Comparison of ENCODE assay signal across 10 mouse cellular contexts in genomic region chr11:96255111-96255995, GRCm38 (mm10). TPM values are rescaled to one million over a fixed set of nuclear protein-coding genes. Genes with fewer than 3 reads are reported as not detected.
DNase-seq lines count a peak whose midpoint lies in the region; ATAC-seq lines count a peak whose summit lies in the region.
"Had no signal": no experiment of that assay in that cellular context is flagged by ENCODE, and none has a peak within 500 bp of the region (broad histone marks: within the 10 kb centered on the region; RNA-seq: fewer than 3 reads in every experiment).

No protein-coding gene starts in this region.

- H3K27ac ChIP-seq in midbrain, embryonic 10.5 days (replicated peaks): no peak overlapping the region
- H3K27ac ChIP-seq in midbrain, embryonic 14.5 days (replicated peaks; ENCODE audit: low read depth, low read length): no peak overlapping the region
- no peak overlapping the region for H3K27ac ChIP-seq in embryonic facial prominence, embryonic 13.5 days
- no peak overlapping the region for H3K27ac ChIP-seq in liver, embryonic 11.5 days (ENCODE audit: low read depth, low read length)
- H3K27ac ChIP-seq: macrophage had no signal

- no peaks in the 10 kb centered on the region for H3K9me3 ChIP-seq in midbrain, embryonic 10.5 days (replicated peaks)
- H3K9me3 ChIP-seq in midbrain, embryonic 14.5 days (ENCODE audit: control insufficient read depth, low read length): no peaks in the 10 kb centered on the region
- H3K9me3 ChIP-seq in embryonic facial prominence, embryonic 13.5 days: no peaks in the 10 kb centered on the region
- H3K9me3 ChIP-seq in liver, embryonic 11.5 days (ENCODE audit: control insufficient read depth, low read length): no peaks in the 10 kb centered on the region

- H3K9ac ChIP-seq in midbrain, embryonic 14.5 days (replicated peaks; ENCODE audit: low read length): no peak overlapping the region
- H3K9ac ChIP-seq in embryonic facial prominence, embryonic 13.5 days: no peak overlapping the region
- no peak overlapping the region for H3K9ac ChIP-seq in liver, embryonic 11.5 days (ENCODE audit: low read depth, low read length)

- ATAC-seq in midbrain, embryonic 14.5 days (ENCODE audit: low FRiP score, low TSS enrichment): no peak
- ATAC-seq in embryonic facial prominence, embryonic 13.5 days (ENCODE audit: insufficient number of reproducible peaks, insufficient read depth, low FRiP score, low TSS enrichment, low read depth): no peak
- ATAC-seq in liver, embryonic 11.5 days (replicated peaks; ENCODE audit: low FRiP score): no peak

- H3K4me1 ChIP-seq in midbrain, embryonic 10.5 days: no peaks in the 10 kb centered on the region
- no peaks in the 10 kb centered on the region for H3K4me1 ChIP-seq in midbrain, embryonic 14.5 days (ENCODE audit: control insufficient read depth, insufficient read depth, low read length)
- peaks cover 4% of the 10 kb centered on the region for H3K4me1 ChIP-seq in embryonic facial prominence, embryonic 13.5 days
- no peaks in the 10 kb centered on the region for H3K4me1 ChIP-seq in liver, embryonic 11.5 days (replicated peaks; ENCODE audit: control insufficient read depth, insufficient read depth, low read length)

- H3K4me2 ChIP-seq in midbrain, embryonic 14.5 days (ENCODE audit: low read length): no peak overlapping the region
- H3K4me2 ChIP-seq in embryonic facial prominence, embryonic 13.5 days: 0 out of 2 replicates have a peak overlapping the region, but pooled peaks have one; percentile 5
- no peak overlapping the region for H3K4me2 ChIP-seq in liver, embryonic 11.5 days

- 1% methylated on average over 39 of the region's 39 CpGs for WGBS in midbrain, embryonic 10.5 days
- WGBS in midbrain, embryonic 14.5 days: 2% methylated on average over 39 of the region's 39 CpGs
- WGBS in embryonic facial prominence, embryonic 13.5 days: 1% methylated on average over 39 of the region's 39 CpGs
- 2% methylated on average over 39 of the region's 39 CpGs for WGBS in liver, embryonic 11.5 days

- H3K4me3 ChIP-seq in midbrain, embryonic 10.5 days: no peak overlapping the region
- no peak overlapping the region for H3K4me3 ChIP-seq in midbrain, embryonic 14.5 days (replicated peaks; ENCODE audit: low read depth, low read length)
- no peak overlapping the region for H3K4me3 ChIP-seq in embryonic facial prominence, embryonic 13.5 days
- no peak overlapping the region for H3K4me3 ChIP-seq in liver, embryonic 11.5 days (ENCODE audit: low read depth, low read length)

- DNase-seq in midbrain, embryonic 10.5 days (ENCODE audit: low spot score): peak; percentile 34
- no peak for DNase-seq in midbrain, embryonic 14.5 days
- DNase-seq in kidney, postnatal 10 days: peak; percentile 49
- DNase-seq in thymus, postnatal 0 days (ENCODE audit: low spot score): no peak
- DNase-seq in cerebellum, postnatal 4 days (ENCODE audit: low spot score in 2 of 2): no peak
- no peak for DNase-seq in liver, embryonic 11.5 days (ENCODE audit: low spot score)
- DNase-seq: cerebellum, adult 18-20 months; right cerebral cortex, postnatal 25 days had no signal

- peaks cover 100% of the 10 kb centered on the region for H3K27me3 ChIP-seq in midbrain, embryonic 10.5 days (ENCODE audit: low read depth, poor library complexity, severe bottlenecking)
- H3K27me3 ChIP-seq in midbrain, embryonic 14.5 days (ENCODE audit: control insufficient read depth, insufficient read depth, low read length): peaks cover 100% of the 10 kb centered on the region
- peaks cover 100% of the 10 kb centered on the region for H3K27me3 ChIP-seq in embryonic facial prominence, embryonic 13.5 days
- peaks cover 100% of the 10 kb centered on the region for H3K27me3 ChIP-seq in liver, embryonic 11.5 days (replicated peaks; ENCODE audit: control insufficient read depth, insufficient read depth, low read length)

- H3K36me3 ChIP-seq in midbrain, embryonic 10.5 days: no peaks in the 10 kb centered on the region
- H3K36me3 ChIP-seq in midbrain, embryonic 14.5 days (ENCODE audit: control insufficient read depth, insufficient read depth, low read length): no peaks in the 10 kb centered on the region
- H3K36me3 ChIP-seq in embryonic facial prominence, embryonic 13.5 days: no peaks in the 10 kb centered on the region
- H3K36me3 ChIP-seq in liver, embryonic 11.5 days (ENCODE audit: control insufficient read depth, insufficient read depth, low read length): no peaks in the 10 kb centered on the region

RNA-seq across cellular contexts. Expression of gene Hoxb9, which starts 15.9 kb away (rescaled TPM):
- polyA plus RNA-seq in midbrain, embryonic 10.5 days (2016; fragmentation: Nextera tagmentation; extraction: Ambion mirVana): not detected in 2 replicates
- polyA plus RNA-seq in midbrain, embryonic 14.5 days (2014; fragmentation: Nextera tagmentation; extraction: Ambion mirVana): not detected in 2 replicates
- 0.13 TPM in 1 of 2 replicates, not detected in the other for polyA plus RNA-seq in embryonic facial prominence, embryonic 13.5 days (2015; fragmentation: Nextera tagmentation; extraction: Ambion mirVana)
- 0.09 TPM in 1 of 2 replicates, not detected in the other for polyA plus RNA-seq in thymus, postnatal 0 days (2015; fragmentation: Nextera tagmentation; extraction: Ambion mirVana)
- polyA plus RNA-seq in liver, embryonic 11.5 days (2014; fragmentation: Nextera tagmentation; extraction: Ambion mirVana): 0.26 and 0.49 TPM in 2 replicates
- polyA plus RNA-seq: macrophage had no signal

RNA-seq across cellular contexts. Expression of gene Hoxb8, which starts 26.4 kb away (rescaled TPM):
- polyA plus RNA-seq in midbrain, embryonic 10.5 days (2016; fragmentation: Nextera tagmentation; extraction: Ambion mirVana): not detected in 2 replicates
- not detected in 2 replicates for polyA plus RNA-seq in midbrain, embryonic 14.5 days (2014; fragmentation: Nextera tagmentation; extraction: Ambion mirVana)
- 0.37 TPM in 1 of 2 replicates, not detected in the other for polyA plus RNA-seq in embryonic facial prominence, embryonic 13.5 days (2015; fragmentation: Nextera tagmentation; extraction: Ambion mirVana)
- not detected in 2 replicates for polyA plus RNA-seq in thymus, postnatal 0 days (2015; fragmentation: Nextera tagmentation; extraction: Ambion mirVana)
- 0.43 and 0.62 TPM in 2 replicates for polyA plus RNA-seq in liver, embryonic 11.5 days (2014; fragmentation: Nextera tagmentation; extraction: Ambion mirVana)
- polyA plus RNA-seq: macrophage had no signal

RNA-seq across cellular contexts. Expression of gene Hoxb7, which starts 31.1 kb away (rescaled TPM):
- not detected in 2 replicates for polyA plus RNA-seq in midbrain, embryonic 10.5 days (2016; fragmentation: Nextera tagmentation; extraction: Ambion mirVana)
- not detected in 2 replicates for polyA plus RNA-seq in midbrain, embryonic 14.5 days (2014; fragmentation: Nextera tagmentation; extraction: Ambion mirVana)
- 0.15 TPM in 1 of 2 replicates, not detected in the other for polyA plus RNA-seq in embryonic facial prominence, embryonic 13.5 days (2015; fragmentation: Nextera tagmentation; extraction: Ambion mirVana)
- 0.19 TPM in 1 of 2 replicates, not detected in the other for polyA plus RNA-seq in thymus, postnatal 0 days (2015; fragmentation: Nextera tagmentation; extraction: Ambion mirVana)
- polyA plus RNA-seq in liver, embryonic 11.5 days (2014; fragmentation: Nextera tagmentation; extraction: Ambion mirVana): 1.6 and 2.0 TPM in 2 replicates
- polyA plus RNA-seq: macrophage had no signal

RNA-seq across cellular contexts. Expression of gene Hoxb6, which starts 36.9 kb away (rescaled TPM):
- not detected in 2 replicates for polyA plus RNA-seq in midbrain, embryonic 10.5 days (2016; fragmentation: Nextera tagmentation; extraction: Ambion mirVana)
- polyA plus RNA-seq in midbrain, embryonic 14.5 days (2014; fragmentation: Nextera tagmentation; extraction: Ambion mirVana): not detected in 2 replicates
- 4.0 TPM in 1 of 2 replicates, not detected in the other for polyA plus RNA-seq in embryonic facial prominence, embryonic 13.5 days (2015; fragmentation: Nextera tagmentation; extraction: Ambion mirVana)
- 0.10 TPM in 1 of 2 replicates, not detected in the other for polyA plus RNA-seq in thymus, postnatal 0 days (2015; fragmentation: Nextera tagmentation; extraction: Ambion mirVana)
- 1.9 and 2.4 TPM in 2 replicates for polyA plus RNA-seq in liver, embryonic 11.5 days (2014; fragmentation: Nextera tagmentation; extraction: Ambion mirVana)
- polyA plus RNA-seq: macrophage had no signal

RNA-seq across cellular contexts. Expression of gene Hoxb5, which starts 47.8 kb away (rescaled TPM):
- not detected in 2 replicates for polyA plus RNA-seq in midbrain, embryonic 10.5 days (2016; fragmentation: Nextera tagmentation; extraction: Ambion mirVana)
- not detected in 2 replicates for polyA plus RNA-seq in midbrain, embryonic 14.5 days (2014; fragmentation: Nextera tagmentation; extraction: Ambion mirVana)
- 6.0 TPM in 1 of 2 replicates, not detected in the other for polyA plus RNA-seq in embryonic facial prominence, embryonic 13.5 days (2015; fragmentation: Nextera tagmentation; extraction: Ambion mirVana)
- polyA plus RNA-seq in thymus, postnatal 0 days (2015; fragmentation: Nextera tagmentation; extraction: Ambion mirVana): 0.15 and 0.16 TPM in 2 replicates
- 3.7 and 4.5 TPM in 2 replicates for polyA plus RNA-seq in liver, embryonic 11.5 days (2014; fragmentation: Nextera tagmentation; extraction: Ambion mirVana)
- polyA plus RNA-seq: macrophage had no signal

Comparison
In these comparisons a context has a peak if more than half of its experiments do, and no peak if none do; other contexts are left out.
1. DNase-seq: peak in midbrain, embryonic 10.5 days (single experiment) and kidney, postnatal 10 days (single experiment); none in midbrain, embryonic 14.5 days (single experiment), thymus, postnatal 0 days (single experiment), cerebellum, postnatal 4 days (0 of 2) and liver, embryonic 11.5 days (single experiment).